Mouse (Mus musculus) neural tube, embryonic 11.5 days (tissue): ENCODE results near the gene Ppil1. TPM values are rescaled to one million over a fixed set of nuclear protein-coding genes. Genes with fewer than 3 reads are reported as not detected.

Experiments used
- ATAC-seq: fragments of 200-750 bp; cut with Nextera tagmentation; 2 replicates; pipeline ENCODE4 v1.8.0; 2017; ENCODE audit warnings: moderate number of reproducible peaks, mild to moderate bottlenecking, moderate TSS enrichment, moderate library complexity; ENCODE audit not compliant: insufficient read depth, low FRiP score, low TSS enrichment
- DNase-seq: peaks from one replicate; pipeline ENCODE4 v3.0.0-alpha.2; 2015; ENCODE audit warnings: low spot score
- H3K27ac ChIP-seq: fragments of 300-500 bp; sonication (generic); 2 replicates; pipeline ENCODE4 v1.5.1; 2014; ENCODE audit warnings: low read depth, mild to moderate bottlenecking, low read length
- H3K27me3 ChIP-seq: fragments of 300-500 bp; sonication (generic); 2 replicates; pipeline ENCODE4 v1.6.1; 2014; ENCODE audit warnings: mild to moderate bottlenecking, low read length, mixed read lengths; ENCODE audit not compliant: control insufficient read depth, insufficient read depth
- H3K36me3 ChIP-seq: fragments of 300-500 bp; sonication (generic); 2 replicates; pipeline ENCODE4 v1.6.1; 2014; ENCODE audit warnings: mild to moderate bottlenecking, low read length, moderate library complexity, mixed read lengths; ENCODE audit not compliant: control insufficient read depth, insufficient read depth
- H3K4me1 ChIP-seq: fragments of 300-500 bp; sonication (generic); 2 replicates; pipeline ENCODE4 v1.6.1; 2014; ENCODE audit warnings: low read length, mixed read lengths; ENCODE audit not compliant: control insufficient read depth, insufficient read depth
- H3K4me2 ChIP-seq: fragments of 300-500 bp; sonication (generic); 2 replicates; pipeline ENCODE4 v1.6.1; 2014; ENCODE audit warnings: low read depth, mild to moderate bottlenecking, moderate library complexity
- H3K4me3 ChIP-seq: fragments of 300-500 bp; sonication (generic); 2 replicates; pipeline ENCODE4 v1.5.1; 2014; ENCODE audit warnings: low read depth, low read length
- H3K9ac ChIP-seq: fragments of 300-500 bp; sonication (generic); 2 replicates; pipeline ENCODE4 v1.6.1; 2014; ENCODE audit warnings: mild to moderate bottlenecking, low read length
- H3K9me3 ChIP-seq: fragments of 300-500 bp; sonication (generic); 2 replicates; pipeline ENCODE4 v1.6.1; 2016; ENCODE audit warnings: low read length; ENCODE audit not compliant: control insufficient read depth
- WGBS: fragments of 180-500 bp; shearing (Covaris S2); extraction: QIAGEN DNeasy Blood & Tissue Kit; methylation state at CpG from one replicate; pipeline ENCODE4 v1.1.7; 2014; 5-methylcytosine and 5-hydroxymethylcytosine counted together
- polyA plus RNA-seq: library from polyadenylated mRNA; unstranded; fragments of >200 nt; fragmentation: Nextera tagmentation; extraction: Ambion mirVana; gene quantifications from 2 replicates; pipeline ENCODE4 v1.2.1, GENCODE M21; 2014

Gene Ppil1
- polyA plus RNA-seq, 1 experiment from 2014 or later, result 165 TPM

- H3K27me3 ChIP-seq, result no peaks in the 10 kb centered on the region
- no peak overlapping the region for H3K27ac ChIP-seq
- H3K4me2 ChIP-seq, result no peak overlapping the region
- H3K4me1 ChIP-seq, result peaks cover 12% of the 10 kb centered on the region
- DNase-seq (peak; percentile 50), ATAC-seq (peak; percentile 23; the same call in 1 of the 2 replicates)
- 11% methylated on average over 12 of the region's 12 CpGs for WGBS
- H3K4me3 ChIP-seq, result no peak overlapping the region
- peak overlapping the region; percentile 11; the same call in 1 of the 2 replicates for H3K9ac ChIP-seq
- no peaks in the 10 kb centered on the region for H3K36me3 ChIP-seq
- H3K9me3 ChIP-seq, result no peaks in the 10 kb centered on the region
These were observed 50.4 kb downstream of the Ppil1 start for GRCm38 (mm10) chr17:29213381-29214192.

GRCm38 (mm10) chr17:29211836-29212235 is 52.1 kb downstream of the Ppil1 start:
- 58% methylated on average over 7 of the region's 7 CpGs for WGBS
- DNase-seq, result no peak

GRCm38 (mm10) chr17:29210037-29210436 is 53.9 kb downstream of the Ppil1 start:
- no peaks in the 10 kb centered on the region for H3K27me3 ChIP-seq
- ATAC-seq (no peak), DNase-seq (no peak)
- no peak overlapping the region for H3K4me2 ChIP-seq
- H3K27ac ChIP-seq, result no peak overlapping the region
- no peaks in the 10 kb centered on the region for H3K36me3 ChIP-seq
- H3K4me1 ChIP-seq, result peaks cover 10% of the 10 kb centered on the region
- 98% methylated on average over 3 of the region's 3 CpGs for WGBS
- no peak overlapping the region for H3K4me3 ChIP-seq
- H3K9me3 ChIP-seq, result no peaks in the 10 kb centered on the region
- no peak overlapping the region for H3K9ac ChIP-seq

More at GRCm38 (mm10) chr17:29211836-29212235, 52.1 kb downstream of the Ppil1 start:
- no peaks in the 10 kb centered on the region for H3K36me3 ChIP-seq
- no peak overlapping the region for H3K9ac ChIP-seq
- no peak overlapping the region for H3K4me3 ChIP-seq
- H3K27ac ChIP-seq, result no peak overlapping the region
- peaks cover 10% of the 10 kb centered on the region for H3K4me1 ChIP-seq
- H3K9me3 ChIP-seq, result no peaks in the 10 kb centered on the region
- no peak for ATAC-seq
- no peaks in the 10 kb centered on the region for H3K27me3 ChIP-seq
- no peak overlapping the region for H3K4me2 ChIP-seq

- DNase-seq (no peak), ATAC-seq (no peak)
- Histone ChIP-seq H3K9ac (no peak overlapping the region), H3K36me3 (no peaks in the 10 kb centered on the region), H3K9me3 (no peaks in the 10 kb centered on the region), H3K4me3 (no peak overlapping the region), H3K27me3 (no peaks in the 10 kb centered on the region), H3K27ac (no peak overlapping the region), H3K4me1 (no peaks in the 10 kb centered on the region), H3K4me2 (no peak overlapping the region)
- WGBS, result 81% methylated on average over 7 of the region's 7 CpGs
These were observed 57.9 kb downstream of the Ppil1 start for GRCm38 (mm10) chr17:29206052-29206451.

GRCm38 (mm10) chr17:29202604-29203003 is 61.4 kb downstream of the Ppil1 start:
- no peak overlapping the region for H3K4me3 ChIP-seq
- WGBS, result 90% methylated on average over 6 of the region's 6 CpGs

More at GRCm38 (mm10) chr17:29202604-29203003, 61.4 kb downstream of the Ppil1 start:
- no peaks in the 10 kb centered on the region for H3K27me3 ChIP-seq
- H3K4me2 ChIP-seq, result no peak overlapping the region
- H3K9me3 ChIP-seq, result no peaks in the 10 kb centered on the region
- H3K9ac ChIP-seq, result no peak overlapping the region
- no peaks in the 10 kb centered on the region for H3K36me3 ChIP-seq
- no peaks in the 10 kb centered on the region for H3K4me1 ChIP-seq
- DNase-seq (no peak), ATAC-seq (no peak)
- no peak overlapping the region for H3K27ac ChIP-seq

Other genes with a start within 250 kb of the Ppil1 start
- 784 and 802 TPM in 2 replicates for gene Srsf3, start 231.6 kb downstream of the Ppil1 start, polyA plus RNA-seq
- gene Cdkn1a, start 173.2 kb downstream of the Ppil1 start, polyA plus RNA-seq, result 35.0 and 45.3 TPM in 2 replicates
- gene Rab44, start 150.0 kb downstream of the Ppil1 start, polyA plus RNA-seq, result 0.39 and 0.44 TPM in 2 replicates
- gene Cpne5, start 26.0 kb downstream of the Ppil1 start, polyA plus RNA-seq, result 3.3 and 4.4 TPM in 2 replicates
- gene BC004004, start 4.6 kb upstream of the Ppil1 start, polyA plus RNA-seq, result 62.2 and 69.4 TPM in 2 replicates
- gene Pi16, start 53.5 kb upstream of the Ppil1 start, polyA plus RNA-seq, result 0.23 and 0.36 TPM in 2 replicates
- gene Mtch1, start 83.7 kb upstream of the Ppil1 start, polyA plus RNA-seq, result 402 and 441 TPM in 2 replicates
- 2.8 and 3.5 TPM in 2 replicates for gene Fgd2, start 96.7 kb upstream of the Ppil1 start, polyA plus RNA-seq
- gene Pim1, start 226.6 kb upstream of the Ppil1 start, polyA plus RNA-seq, result 23.1 and 24.3 TPM in 2 replicates